Mouse (Mus musculus) heart, adult 2 months (tissue): Measurements from ENCODE around the gene Anks1b.

Experiments
- EP300 ChIP-seq: fragments of 200-500 bp; IDR thresholded peaks from 2 replicates; pipeline ENCODE4 v1.6.1; 2011; ENCODE audit warnings: low read depth, low read length, control low read depth; ENCODE audit not compliant: insufficient read depth
- POLR2A ChIP-seq: fragments of 200-500 bp; IDR thresholded peaks from 2 replicates; pipeline ENCODE4 v1.6.1; 2011; ENCODE audit warnings: mild to moderate bottlenecking, low read depth, low read length, control low read depth; ENCODE audit not compliant: insufficient read depth

DNA sequence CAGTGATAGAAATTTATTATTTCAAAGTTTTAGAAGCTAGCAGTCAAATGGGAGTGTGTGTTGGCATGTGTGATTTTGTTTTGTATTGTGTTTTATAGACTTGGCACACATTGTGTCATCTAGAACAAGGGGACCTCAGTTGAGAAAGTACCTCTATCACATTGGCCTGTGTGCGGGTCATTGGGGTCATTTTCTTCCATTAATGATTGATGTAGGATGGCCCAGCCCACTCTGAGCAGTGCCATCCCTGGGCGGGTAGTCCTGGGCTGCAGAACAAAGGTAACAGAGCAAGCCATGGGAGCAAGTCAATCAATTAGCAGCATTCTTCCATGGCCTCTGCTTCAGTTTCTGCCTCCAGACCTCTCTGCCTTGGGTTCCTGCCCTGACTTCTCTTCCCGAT is 34.5 kb upstream of the Anks1b start:
- TF ChIP-seq EP300: no peak
- TF ChIP-seq POLR2A: no peak
